Mouse (Mus musculus): Measurements from ENCODE around the gene Ralgps1. TPM values are rescaled to one million over a fixed set of nuclear protein-coding genes. Genes with fewer than 3 reads are reported as not detected.

Ralgps1 gene
- polyA plus RNA-seq, 1 experiment = 4.6 TPM

- Histone ChIP-seq H3K27ac (ENCODE audit: control insufficient read depth, insufficient read depth, low read depth, low read length, poor library complexity) (no peak overlapping the region), H3K4me3 (replicated peaks; ENCODE audit: control insufficient read depth, low read depth, low read length) (no peak overlapping the region), H3K4me1 (ENCODE audit: control insufficient read depth, insufficient read depth, low read length) (no peaks in the 10 kb centered on the region)
- 83% methylated on average over 4 of the region's 4 CpGs for WGBS
- TF ChIP-seq CTCF (IDR thresholded peaks at IDR 0.05; ENCODE audit: control insufficient read depth, insufficient read depth, low read length) (no peak), POLR2A (IDR thresholded peaks at IDR 0.05; ENCODE audit: borderline replicate concordance, control insufficient read depth, low read depth, low read length) (no peak)
Observed at GRCm38 (mm10) chr2:33234848-33235247, 136.4 kb downstream of the Ralgps1 start.

- no peak overlapping the region for H3K4me3 ChIP-seq (replicated peaks; ENCODE audit: control insufficient read depth, low read depth, low read length)
- no peak overlapping the region for H3K27ac ChIP-seq (ENCODE audit: control insufficient read depth, insufficient read depth, low read depth, low read length, poor library complexity)
- TF ChIP-seq CTCF (IDR thresholded peaks at IDR 0.05; ENCODE audit: control insufficient read depth, insufficient read depth, low read length) = no peak
- no peak for TF ChIP-seq POLR2A (IDR thresholded peaks at IDR 0.05; ENCODE audit: borderline replicate concordance, control insufficient read depth, low read depth, low read length)
- H3K4me1 ChIP-seq (ENCODE audit: control insufficient read depth, insufficient read depth, low read length) = no peaks in the 10 kb centered on the region
- WGBS = 79% methylated on average over 5 of the region's 5 CpGs
Observed at GRCm38 (mm10) chr2:33233856-33234255, 137.4 kb downstream of the Ralgps1 start.

GRCm38 (mm10) chr2:33232782-33233570 is 138.3 kb downstream of the Ralgps1 start:
- H3K4me1 ChIP-seq (ENCODE audit: control insufficient read depth, insufficient read depth, low read length) = no peaks in the 10 kb centered on the region
- no peak overlapping the region for H3K4me3 ChIP-seq (replicated peaks; ENCODE audit: control insufficient read depth, low read depth, low read length)
- 69% methylated on average over 6 of the region's 6 CpGs for WGBS
- TF ChIP-seq POLR2A (IDR thresholded peaks at IDR 0.05; ENCODE audit: borderline replicate concordance, control insufficient read depth, low read depth, low read length) (no peak), CTCF (IDR thresholded peaks at IDR 0.05; ENCODE audit: control insufficient read depth, insufficient read depth, low read length) (no peak)
- no peak overlapping the region for H3K27ac ChIP-seq (ENCODE audit: control insufficient read depth, insufficient read depth, low read depth, low read length, poor library complexity)

GRCm38 (mm10) chr2:33231788-33232187 is 139.5 kb downstream of the Ralgps1 start:
- 88% methylated on average over 2 of the region's 2 CpGs for WGBS
- H3K27ac ChIP-seq (ENCODE audit: control insufficient read depth, insufficient read depth, low read depth, low read length, poor library complexity) = no peak overlapping the region
- no peak for TF ChIP-seq CTCF (IDR thresholded peaks at IDR 0.05; ENCODE audit: control insufficient read depth, insufficient read depth, low read length)
- H3K4me1 ChIP-seq (ENCODE audit: control insufficient read depth, insufficient read depth, low read length) = no peaks in the 10 kb centered on the region
- no peak overlapping the region for H3K4me3 ChIP-seq (replicated peaks; ENCODE audit: control insufficient read depth, low read depth, low read length)

- H3K4me1 ChIP-seq (ENCODE audit: control insufficient read depth, insufficient read depth, low read length) = no peaks in the 10 kb centered on the region
- H3K27ac ChIP-seq (ENCODE audit: control insufficient read depth, insufficient read depth, low read depth, low read length, poor library complexity) = no peak overlapping the region
- 73% methylated on average over 10 of the region's 10 CpGs for WGBS
- TF ChIP-seq POLR2A (IDR thresholded peaks at IDR 0.05; ENCODE audit: borderline replicate concordance, control insufficient read depth, low read depth, low read length) = no peak
- no peak for TF ChIP-seq CTCF (IDR thresholded peaks at IDR 0.05; ENCODE audit: control insufficient read depth, insufficient read depth, low read length)
- H3K4me3 ChIP-seq (replicated peaks; ENCODE audit: control insufficient read depth, low read depth, low read length) = no peak overlapping the region
Observed at GRCm38 (mm10) chr2:33230701-33231100, 140.6 kb downstream of the Ralgps1 start.

- WGBS = 83% methylated on average over 15 of the region's 15 CpGs
- Histone ChIP-seq H3K4me3 (replicated peaks; ENCODE audit: control insufficient read depth, low read depth, low read length) (no peak overlapping the region), H3K27ac (ENCODE audit: control insufficient read depth, insufficient read depth, low read depth, low read length, poor library complexity) (no peak overlapping the region), H3K4me1 (ENCODE audit: control insufficient read depth, insufficient read depth, low read length) (no peaks in the 10 kb centered on the region)
- TF ChIP-seq CTCF (IDR thresholded peaks at IDR 0.05; ENCODE audit: control insufficient read depth, insufficient read depth, low read length) (no peak), POLR2A (IDR thresholded peaks at IDR 0.05; ENCODE audit: borderline replicate concordance, control insufficient read depth, low read depth, low read length) (no peak)
Observed at GRCm38 (mm10) chr2:33228551-33228950, 142.7 kb downstream of the Ralgps1 start.

GRCm38 (mm10) chr2:33228077-33228476 is 143.2 kb downstream of the Ralgps1 start:
- H3K4me3 ChIP-seq (replicated peaks; ENCODE audit: control insufficient read depth, low read depth, low read length) = no peak overlapping the region
- no peak for TF ChIP-seq CTCF (IDR thresholded peaks at IDR 0.05; ENCODE audit: control insufficient read depth, insufficient read depth, low read length)
- TF ChIP-seq POLR2A (IDR thresholded peaks at IDR 0.05; ENCODE audit: borderline replicate concordance, control insufficient read depth, low read depth, low read length) = no peak
- H3K27ac ChIP-seq (ENCODE audit: control insufficient read depth, insufficient read depth, low read depth, low read length, poor library complexity) = no peak overlapping the region
- no peaks in the 10 kb centered on the region for H3K4me1 ChIP-seq (ENCODE audit: control insufficient read depth, insufficient read depth, low read length)
- 83% methylated on average over 11 of the region's 11 CpGs for WGBS

- TF ChIP-seq POLR2A (IDR thresholded peaks at IDR 0.05; ENCODE audit: borderline replicate concordance, control insufficient read depth, low read depth, low read length) (no peak), CTCF (IDR thresholded peaks at IDR 0.05; ENCODE audit: control insufficient read depth, insufficient read depth, low read length) (no peak)
- H3K4me3 ChIP-seq (replicated peaks; ENCODE audit: control insufficient read depth, low read depth, low read length) = no peak overlapping the region
- H3K4me1 ChIP-seq (ENCODE audit: control insufficient read depth, insufficient read depth, low read length) = no peaks in the 10 kb centered on the region
- H3K27ac ChIP-seq (ENCODE audit: control insufficient read depth, insufficient read depth, low read depth, low read length, poor library complexity) = no peak overlapping the region
- 81% methylated on average over 7 of the region's 7 CpGs for WGBS
Observed at GRCm38 (mm10) chr2:33225921-33226320, 145.4 kb downstream of the Ralgps1 start.
